ENCODE assay signal across 21 mouse cellular contexts in genomic region chr1:193747426-193747960, GRCm38 (mm10).
DNase-seq lines count a peak whose midpoint lies in the region; ATAC-seq and TF ChIP-seq lines count a peak whose summit lies in the region.
"Had no signal": no experiment of that assay in that cellular context is flagged by ENCODE, and none has a peak within 500 bp of the region (broad histone marks: within the 10 kb centered on the region; RNA-seq: fewer than 3 reads in every experiment).

No protein-coding gene starts in this region.

- no peak for TF ChIP-seq POLR2A in brain, embryonic 14.5 days (IDR thresholded peaks at IDR 0.05; ENCODE audit: borderline replicate concordance, extremely low read depth, insufficient read depth, insufficient read length, poor library complexity, severe bottlenecking)

- 65% methylated on average over 6 of the region's 6 CpGs for WGBS in neural tube, embryonic 15.5 days

- no peak overlapping the region for H3K4me2 ChIP-seq in neural tube, embryonic 15.5 days
- H3K4me2 ChIP-seq: forebrain, embryonic 13.5 days; heart, embryonic 12.5 days; limb, embryonic 12.5 days had no signal

- ATAC-seq in neural tube, embryonic 15.5 days (ENCODE audit: low FRiP score) = no peak
- ATAC-seq: forebrain, embryonic 13.5 days; lung, postnatal 0 days had no signal

- no peak overlapping the region for H3K4me3 ChIP-seq in neural tube, embryonic 15.5 days (replicated peaks)
- H3K4me3 ChIP-seq: forebrain, embryonic 13.5 days; gastrocnemius, adult 2 months; heart, embryonic 12.5 days; limb, embryonic 12.5 days; megakaryocyte, embryonic 14.5 days had no signal

- peak; percentile 12 to 31 for DNase-seq in layer of hippocampus, adult 18-20 months (ENCODE audit: low spot score in 2 of 2)
- no peak for DNase-seq in layer of hippocampus, adult 9-10 months (ENCODE audit: low spot score)
- peak; percentile 47 for DNase-seq in brain, embryonic 14.5 days (ENCODE audit: low read depth)
- peak; percentile 50 to 61 for DNase-seq in cerebellum, postnatal 14 days
- no peak for DNase-seq in adrenal gland, adult (ENCODE audit: inconsistent age in 2 of 2, low spot score in 1 of 2)
- no peak for DNase-seq in gastrocnemius, postnatal 10 days
- DNase-seq in spleen, adult 18-20 months = no peak
- DNase-seq: embryo, embryonic 11 days; gastrocnemius, adult 2 months; heart, postnatal 4 days; kidney, adult 18-20 months; kidney, postnatal 14 days; right cerebral cortex, postnatal 14 days; thymus, postnatal 25 days had no signal

- no peaks in the 10 kb centered on the region for H3K36me3 ChIP-seq in neural tube, embryonic 15.5 days
- H3K36me3 ChIP-seq: heart, embryonic 12.5 days; limb, embryonic 12.5 days had no signal

- no peaks in the 10 kb centered on the region for H3K9me3 ChIP-seq in neural tube, embryonic 15.5 days (replicated peaks)
- H3K9me3 ChIP-seq: forebrain, embryonic 13.5 days; heart, embryonic 12.5 days; megakaryocyte, embryonic 14.5 days had no signal

- no peak for TF ChIP-seq CTCF in brain, embryonic 14.5 days (IDR thresholded peaks at IDR 0.05; ENCODE audit: borderline replicate concordance, extremely low read depth, insufficient read depth, insufficient read length)

- peak overlapping the region; percentile 3; the same call in 1 of the 2 replicates for H3K27ac ChIP-seq in neural tube, embryonic 15.5 days (replicated peaks)
- H3K27ac ChIP-seq: forebrain, embryonic 13.5 days; gastrocnemius, adult 2 months; limb, embryonic 12.5 days; liver, embryonic 14.5 days had no signal

- H3K4me1 ChIP-seq in neural tube, embryonic 15.5 days = peaks cover 7% of the 10 kb centered on the region
- H3K4me1 ChIP-seq: heart, embryonic 12.5 days; limb, embryonic 12.5 days; megakaryocyte, embryonic 14.5 days had no signal

- no peaks in the 10 kb centered on the region for H3K27me3 ChIP-seq in neural tube, embryonic 15.5 days (replicated peaks)
- H3K27me3 ChIP-seq: forebrain, embryonic 13.5 days; heart, embryonic 12.5 days; limb, embryonic 12.5 days; megakaryocyte, embryonic 14.5 days had no signal

- no peak overlapping the region for H3K9ac ChIP-seq in neural tube, embryonic 15.5 days (replicated peaks)
- H3K9ac ChIP-seq: forebrain, embryonic 13.5 days; heart, embryonic 12.5 days; limb, embryonic 12.5 days; liver, embryonic 14.5 days had no signal

Comparison
In these comparisons a context has a peak if more than half of its experiments do, and no peak if none do; other contexts are left out.
1. DNase-seq: peak in layer of hippocampus, adult 18-20 months (2 of 2), brain, embryonic 14.5 days (single experiment) and cerebellum, postnatal 14 days (2 of 2); none in layer of hippocampus, adult 9-10 months (single experiment), adrenal gland, adult (0 of 2), gastrocnemius, postnatal 10 days (single experiment) and spleen, adult 18-20 months (0 of 2).